Mouse (Mus musculus) heart, postnatal 14 days (tissue): ENCODE measurements around the gene Olfr351. TPM values are rescaled to one million over a fixed set of nuclear protein-coding genes. Genes with fewer than 3 reads are reported as not detected.

Source experiments
- DNase-seq, 2 experiments: peaks; one replicate each; pipeline ENCODE4 v3.0.0; 2021 to 2022
- intact Hi-C: fragments of 180-260 bp; cut with DNase I; formaldehyde crosslinking; loops from one replicate; pipeline ENCODE4 v1.15.1; 2025
- long read RNA-seq, 2 experiments: library from polyadenylated mRNA; stranded (forward); transcript quantifications; one replicate each; pipeline ENCODE4 v2.0.0; 2021
- total RNA-seq, 2 experiments: library from RNA; stranded (reverse); gene quantifications; 2 replicates each; pipeline ENCODE4 v1.2.3; 2021

The Olfr351 gene
- total RNA-seq = not detected
- long read RNA-seq, experiment 1 = 0 reads
- long read RNA-seq, experiment 2 = 0 reads

DNA sequence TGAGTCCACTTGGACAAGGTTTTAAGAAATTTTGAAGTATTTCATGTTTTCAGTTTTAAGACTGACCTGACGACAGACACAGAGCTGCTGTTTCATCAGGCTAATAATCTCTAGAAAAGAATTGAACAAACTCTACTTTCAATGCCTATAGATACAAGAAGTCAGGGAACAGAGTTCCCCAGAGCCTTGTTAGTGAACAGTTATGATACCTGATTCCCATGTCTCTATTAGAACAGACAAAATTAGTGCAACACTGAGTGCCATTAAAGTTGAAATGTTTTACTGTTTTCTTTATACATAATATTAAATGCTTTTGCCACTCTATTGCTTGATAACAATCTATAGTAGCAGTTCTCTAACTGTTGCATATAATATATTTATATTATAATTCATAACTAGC lies at the start of gene Olfr351:
TSS of gene Olfr351 (minus strand) at position 101 of the 400 bp plus-strand sequence.
- intact Hi-C loops = no loop called here
- no peak for DNase-seq

DNA sequence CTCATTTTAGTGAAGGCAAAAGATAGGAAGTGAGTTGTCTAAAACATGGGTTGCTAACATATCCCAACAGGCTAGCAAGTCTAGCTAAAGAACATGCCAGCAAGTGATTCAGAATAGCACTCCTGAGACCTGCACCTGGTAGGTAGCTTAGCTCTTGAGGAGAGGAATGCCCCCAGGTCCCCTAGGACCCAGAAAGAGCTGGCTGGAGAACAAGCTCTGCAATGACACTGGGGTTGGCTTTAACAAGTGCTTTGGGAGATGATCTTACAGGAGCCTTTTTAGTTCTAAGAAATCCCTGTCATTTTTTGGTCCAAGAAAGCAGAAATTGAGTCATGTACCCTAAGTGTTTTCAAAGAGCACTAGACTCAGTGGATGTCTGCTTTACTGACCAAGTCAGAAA lies 42.9 kb upstream of the Olfr351 start, which contains the start of gene Olfr354:
TSS of gene Olfr354 (plus strand) at position 301 of the 400 bp plus-strand sequence.
- intact Hi-C loops = no loop called here
- no peak for DNase-seq

- intact Hi-C loops = no loop called here
- no peak for DNase-seq
Measured at GRCm38 (mm10) chr2:36897114-36897513, 34.7 kb upstream of the Olfr351 start.

GRCm38 (mm10) chr2:36892836-36893235 lies 30.4 kb upstream of the Olfr351 start, which contains the start of gene Olfr353:
Gene Olfr353 (minus strand): TSS chr2:36892936.
- intact Hi-C loops = no loop called here
- no peak for DNase-seq

DNA sequence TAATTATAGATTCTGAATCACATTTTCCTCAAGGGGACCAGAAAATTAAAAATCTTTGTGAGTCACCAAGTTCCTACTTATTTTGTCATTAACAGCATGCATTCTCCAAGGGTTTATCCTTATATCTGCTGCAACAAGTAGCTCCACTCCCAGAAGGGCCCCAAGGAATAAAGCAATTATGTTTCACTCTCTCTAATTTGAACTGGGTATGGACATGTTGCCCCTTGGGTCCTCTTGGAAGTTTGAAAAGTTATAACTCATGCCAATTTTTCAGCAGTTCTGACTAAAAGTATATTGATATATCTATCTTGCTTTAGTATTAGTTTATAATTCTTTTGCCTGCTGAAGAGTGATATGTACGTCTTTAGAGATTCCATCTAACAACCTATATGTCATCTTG lies 5.7 kb upstream of the Olfr351 start, which contains the start of gene Olfr352:
TSS of gene Olfr352 (plus strand) at position 301 of the 400 bp plus-strand sequence.
- intact Hi-C loops = no loop called here

GRCm38 (mm10) chr2:36846010-36846409 lies 16.4 kb downstream of the Olfr351 start, which contains the start of gene Olfr350:
Gene Olfr350 (plus strand): TSS chr2:36846310.
- intact Hi-C loops = no loop called here
- no peak for DNase-seq

More for the DNA sequence above, 5.7 kb upstream of the Olfr351 start, which contains the start of gene Olfr352:
- no peak for DNase-seq

DNA sequence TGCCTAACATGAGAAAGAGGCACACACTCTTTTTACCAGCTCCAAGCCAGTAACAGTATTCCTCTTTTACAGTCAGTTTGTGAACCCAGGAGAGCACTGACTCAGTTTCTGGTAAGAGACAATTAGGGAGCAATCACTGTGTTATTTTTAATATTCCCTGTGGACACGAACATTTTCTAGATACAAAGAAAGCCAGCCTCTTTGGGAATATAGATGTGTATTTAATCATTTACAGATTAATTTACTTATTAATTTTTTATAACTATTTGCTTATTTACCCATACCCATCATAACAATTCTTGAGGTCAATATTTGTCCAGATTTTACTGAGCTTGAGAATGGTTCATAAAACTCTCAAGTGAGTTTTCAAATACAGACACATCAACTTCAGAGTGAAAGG lies 45.5 kb downstream of the Olfr351 start, which contains the start of gene Olfr3:
TSS of gene Olfr3 (minus strand) at position 101 of the 400 bp plus-strand sequence.
- intact Hi-C loops = no loop called here
- DNase-seq = no peak

Other genes starting within 250 kb of the Olfr351 start
- gene Olfr345, start 222.6 kb downstream of the Olfr351 start, total RNA-seq = not detected
- not detected for gene Olfr346, start 176.9 kb downstream of the Olfr351 start, total RNA-seq
- not detected for gene Olfr347, start 130.8 kb downstream of the Olfr351 start, total RNA-seq
- gene Olfr348, start 78.4 kb downstream of the Olfr351 start, total RNA-seq = not detected
- gene Olfr50, start 72.1 kb downstream of the Olfr351 start, total RNA-seq = not detected
- gene Olfr3, start 45.6 kb downstream of the Olfr351 start, total RNA-seq = not detected
- gene Olfr350, start 16.4 kb downstream of the Olfr351 start, total RNA-seq = not detected
- not detected for gene Olfr352, start 5.8 kb upstream of the Olfr351 start, total RNA-seq
- not detected for gene Olfr353, start 30.3 kb upstream of the Olfr351 start, total RNA-seq
- not detected for gene Olfr354, start 43.0 kb upstream of the Olfr351 start, total RNA-seq
- gene Olfr355, start 66.2 kb upstream of the Olfr351 start, total RNA-seq = not detected
- gene Olfr356, start 74.5 kb upstream of the Olfr351 start, total RNA-seq = not detected
- not detected for gene Olfr357, start 131.2 kb upstream of the Olfr351 start, total RNA-seq
- gene Olfr358, start 146.7 kb upstream of the Olfr351 start, total RNA-seq = not detected
- not detected for gene Olfr360, start 203.1 kb upstream of the Olfr351 start, total RNA-seq
- gene Olfr361, start 226.6 kb upstream of the Olfr351 start, total RNA-seq = not detected